Mouse (Mus musculus): ENCODE measurements around the gene Gna14.

Gene Gna14

GRCm38 (mm10) chr19:16450824-16451223 lies 15.3 kb downstream of the Gna14 start:
- no peak for DNase-seq (ENCODE audit: extremely low read depth, insufficient read length, low spot score)

DNA sequence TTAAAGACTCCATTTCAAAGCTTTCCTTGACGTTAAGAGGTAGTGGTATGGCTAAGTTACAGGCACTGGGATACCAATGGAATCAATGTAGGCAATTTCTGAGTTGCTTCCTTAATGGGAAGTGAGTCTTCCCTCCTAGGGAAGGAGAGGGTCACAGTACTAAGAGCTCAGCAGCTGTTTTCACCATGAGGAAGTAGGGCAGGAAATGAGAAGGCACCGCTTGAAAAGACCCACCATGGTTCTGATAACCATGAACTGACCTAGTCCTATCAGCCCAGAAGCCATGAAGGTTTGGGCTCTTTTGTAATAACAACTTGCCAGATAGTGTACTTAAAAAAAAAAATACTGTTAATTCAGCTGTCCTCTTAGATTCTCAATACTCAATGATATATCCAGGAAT lies 20.6 kb downstream of the Gna14 start:
- DNase-seq (ENCODE audit: extremely low read depth, insufficient read length, low spot score), result no peak

- DNase-seq (ENCODE audit: extremely low read depth, insufficient read length, low spot score), result no peak
These were observed 21.6 kb downstream of the Gna14 start for GRCm38 (mm10) chr19:16457127-16457526.

GRCm38 (mm10) chr19:16459317-16459716 lies 23.8 kb downstream of the Gna14 start:
- no peak for DNase-seq (ENCODE audit: extremely low read depth, insufficient read length, low spot score)

DNA sequence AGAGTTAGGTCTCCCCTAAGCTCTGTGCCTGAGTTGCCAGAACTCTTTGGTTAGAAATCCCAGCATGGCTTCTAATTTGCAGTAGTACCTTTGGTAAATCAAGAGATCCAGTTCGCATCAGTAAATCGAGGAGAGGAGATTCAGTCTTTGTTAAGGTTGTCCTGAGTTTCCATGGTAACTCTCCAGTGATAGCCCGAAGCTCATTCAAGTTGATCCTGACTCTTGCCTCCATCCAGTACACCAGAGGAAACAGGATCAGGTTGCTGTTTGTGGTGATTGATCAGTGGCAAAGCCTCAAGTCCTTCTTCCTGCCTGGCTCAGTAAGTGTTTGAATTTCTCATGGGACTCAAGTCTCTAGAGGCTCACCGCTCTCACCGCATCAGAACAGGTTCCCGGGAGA lies 24.7 kb downstream of the Gna14 start:
- no peak for DNase-seq (ENCODE audit: extremely low read depth, insufficient read length, low spot score)

DNA sequence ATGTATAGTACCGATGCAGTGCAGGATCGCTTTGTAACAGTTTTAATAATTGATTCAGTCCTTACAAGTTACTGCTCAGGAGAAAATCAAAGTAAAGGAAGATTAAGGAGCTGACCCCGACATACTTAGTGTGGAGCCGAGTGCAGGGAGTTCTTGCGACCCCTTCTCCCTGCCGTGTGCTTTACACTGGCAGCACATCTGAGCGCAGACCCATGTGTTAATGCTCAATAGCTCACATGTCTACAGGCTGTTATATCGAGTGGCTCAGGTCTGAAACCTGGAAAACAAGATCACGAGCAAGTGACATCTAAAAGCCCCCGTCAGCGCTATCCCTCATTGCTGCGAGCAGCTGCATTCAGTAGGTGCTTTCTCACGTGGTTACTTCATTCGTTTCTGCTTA lies 25.3 kb downstream of the Gna14 start:
- DNase-seq (ENCODE audit: extremely low read depth, insufficient read length, low spot score), result no peak

- no peak for DNase-seq (ENCODE audit: extremely low read depth, insufficient read length, low spot score)
These were observed 26.9 kb downstream of the Gna14 start for GRCm38 (mm10) chr19:16462461-16462860.

DNA sequence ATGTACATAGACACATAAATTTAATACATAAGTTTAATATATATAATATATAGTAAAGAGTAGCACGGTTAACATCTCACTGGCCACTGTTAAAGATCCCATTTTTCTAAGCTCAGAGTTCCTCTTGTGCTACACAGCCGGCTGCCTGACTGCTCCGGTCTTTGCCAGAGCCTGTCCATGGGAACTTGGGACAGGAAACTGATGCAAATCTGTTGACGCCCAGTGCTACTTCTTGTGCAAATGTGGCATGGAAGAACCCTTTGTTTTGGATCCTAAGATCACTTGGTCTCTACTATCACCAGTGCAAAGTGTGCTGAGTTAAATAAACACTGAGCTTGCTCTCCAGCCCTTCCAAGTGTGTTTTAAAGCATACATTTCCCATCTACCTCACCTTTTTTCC lies 29.2 kb downstream of the Gna14 start:
- DNase-seq (ENCODE audit: extremely low read depth, insufficient read length, low spot score), result no peak

DNA sequence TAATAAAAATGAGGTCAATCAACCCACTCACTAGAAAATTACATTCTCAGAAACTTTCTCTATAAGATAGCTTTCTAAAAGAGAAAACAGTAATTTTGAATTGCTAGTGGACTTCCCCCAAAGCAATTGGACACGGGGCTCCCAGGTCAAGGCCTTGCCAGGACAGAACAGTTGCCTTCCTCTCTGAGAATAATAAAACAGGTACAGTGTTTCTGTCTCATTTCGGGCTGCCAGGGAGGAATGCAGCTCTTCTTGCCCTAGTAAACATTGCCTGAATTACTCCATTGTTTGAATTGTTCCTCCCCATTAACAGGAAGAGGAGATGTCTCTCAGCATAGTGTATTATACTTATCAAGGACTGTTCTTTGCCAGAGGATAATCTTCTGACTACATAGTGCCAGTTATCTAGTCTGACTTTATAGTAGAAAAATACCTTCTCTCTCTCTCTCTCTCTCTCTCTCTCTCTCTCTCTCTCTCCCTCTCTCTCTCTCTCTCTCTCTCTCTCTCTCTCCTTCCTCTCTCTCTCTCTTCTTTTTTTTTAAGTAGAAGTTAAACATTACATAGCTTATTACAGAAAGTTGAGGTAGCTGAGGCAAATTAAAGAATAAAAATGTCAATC lies 33.3 kb downstream of the Gna14 start:
- DNase-seq (ENCODE audit: extremely low read depth, insufficient read length, low spot score), result no peak

DNA sequence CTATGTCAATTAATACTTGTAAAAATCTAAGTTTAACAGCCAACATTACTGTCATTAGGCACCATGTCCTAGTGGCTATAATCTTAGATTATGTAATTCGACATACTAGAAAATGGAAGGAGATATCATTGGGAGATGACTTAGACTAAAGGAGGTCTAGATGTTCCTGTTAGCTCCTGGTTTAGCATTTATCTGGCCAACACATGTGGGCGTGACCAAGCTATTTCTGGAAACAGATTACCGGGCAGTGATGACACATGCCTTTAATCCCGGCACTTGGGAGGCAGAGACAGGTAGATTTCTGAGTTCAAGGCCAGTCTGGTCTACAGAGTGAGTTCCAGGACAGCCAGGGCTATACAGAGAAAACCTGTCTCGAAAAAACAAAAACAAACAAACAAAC lies 37.1 kb downstream of the Gna14 start:
- no peak for DNase-seq (ENCODE audit: extremely low read depth, insufficient read length, low spot score)

DNA sequence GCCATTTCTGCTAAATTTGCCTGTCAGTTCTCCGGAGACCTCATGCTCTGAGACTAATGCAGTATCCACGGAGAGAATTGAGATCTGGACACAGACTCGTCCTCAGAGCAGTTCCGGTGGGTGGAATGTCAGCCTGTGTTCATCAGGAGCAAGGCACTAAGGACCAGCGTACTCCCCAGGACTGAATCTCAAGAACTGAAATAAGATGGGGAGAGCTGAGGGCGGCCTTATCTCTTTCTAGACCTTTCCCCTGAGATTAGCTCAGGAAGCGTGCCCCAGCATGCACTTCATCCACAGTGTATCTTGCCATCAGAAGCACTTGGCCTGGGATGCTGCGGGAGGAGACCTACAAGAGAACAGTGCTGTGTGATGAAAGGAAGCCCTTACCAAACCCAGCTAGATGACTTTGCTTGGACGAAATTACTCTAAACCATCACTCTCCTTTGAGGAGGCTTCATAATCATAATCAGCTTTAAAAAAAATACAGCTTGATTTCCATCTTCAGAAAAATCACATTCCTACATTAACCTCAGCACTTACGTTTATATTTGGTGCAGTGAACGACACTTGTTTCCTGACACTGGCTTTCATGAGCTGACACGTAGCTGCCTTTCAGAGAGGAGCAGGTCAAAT lies 41.9 kb downstream of the Gna14 start:
- no peak for DNase-seq (ENCODE audit: extremely low read depth, insufficient read length, low spot score)

- no peak for DNase-seq (ENCODE audit: extremely low read depth, insufficient read length, low spot score)
These were observed 42.6 kb downstream of the Gna14 start for GRCm38 (mm10) chr19:16478186-16478607.

DNA sequence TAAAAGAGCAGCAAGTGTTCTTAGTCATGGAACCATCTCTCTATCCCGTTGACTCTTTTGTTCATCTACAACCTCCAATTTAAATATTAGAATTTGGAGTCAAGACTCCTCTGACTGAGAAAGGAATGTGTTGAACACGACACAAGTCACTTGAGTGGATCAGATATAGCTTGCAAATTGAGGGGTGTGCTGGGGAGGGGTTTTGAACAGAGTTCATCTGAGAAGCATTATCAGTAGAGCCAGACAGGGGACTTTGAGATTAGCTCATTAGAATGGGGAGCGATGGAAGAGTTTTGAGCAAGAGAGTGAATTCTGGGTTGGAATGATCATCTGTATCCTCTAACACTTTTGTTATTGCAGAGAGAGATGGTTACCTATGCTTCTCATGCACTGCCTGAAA lies 46.5 kb downstream of the Gna14 start:
- DNase-seq (ENCODE audit: extremely low read depth, insufficient read length, low spot score), result no peak

DNA sequence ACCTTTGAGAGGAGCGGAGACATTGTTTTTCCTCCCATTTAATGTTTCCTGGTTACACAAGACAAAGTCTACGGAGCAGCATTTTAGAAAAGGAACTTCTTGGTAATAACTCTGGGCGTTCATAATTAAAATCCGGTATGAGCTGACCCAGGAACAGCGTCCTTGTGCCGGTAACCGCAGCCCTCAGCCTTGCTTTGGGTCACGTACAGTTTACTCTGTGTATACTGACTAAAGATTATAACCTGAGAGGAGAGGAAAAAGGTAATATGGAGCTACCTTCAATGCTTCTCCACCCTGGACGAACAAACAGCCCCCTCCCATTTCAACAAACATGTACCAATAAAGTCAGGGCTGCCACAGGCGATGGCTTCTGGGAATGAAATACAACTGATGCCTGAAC lies 48.7 kb downstream of the Gna14 start:
- no peak for DNase-seq (ENCODE audit: extremely low read depth, insufficient read length, low spot score)

GRCm38 (mm10) chr19:16484671-16485070 lies 49.1 kb downstream of the Gna14 start:
- DNase-seq (ENCODE audit: extremely low read depth, insufficient read length, low spot score), result no peak

GRCm38 (mm10) chr19:16490756-16491155 lies 55.2 kb downstream of the Gna14 start:
- DNase-seq (ENCODE audit: extremely low read depth, insufficient read length, low spot score), result no peak

GRCm38 (mm10) chr19:16491497-16491896 lies 55.9 kb downstream of the Gna14 start:
- no peak for DNase-seq (ENCODE audit: extremely low read depth, insufficient read length, low spot score)

DNA sequence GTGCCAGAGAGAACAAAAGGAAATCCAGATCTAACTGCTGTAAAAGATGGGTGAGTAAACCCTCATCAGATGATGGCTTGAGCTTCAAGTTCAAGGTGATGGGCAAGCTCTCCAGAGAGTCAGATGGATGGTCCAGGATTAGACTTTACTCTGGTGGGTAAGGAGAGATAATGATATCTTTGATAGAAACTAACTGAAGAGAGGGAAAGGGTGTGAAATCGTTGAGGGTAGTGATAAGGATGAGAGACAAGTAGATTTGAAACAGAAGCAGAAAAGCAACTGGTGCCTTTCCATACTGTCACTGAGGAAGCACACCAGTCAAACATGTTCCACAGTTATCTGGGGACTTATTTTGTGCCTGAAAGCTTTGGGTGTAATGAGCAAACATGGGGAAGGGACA lies 56.9 kb downstream of the Gna14 start:
- no peak for DNase-seq (ENCODE audit: extremely low read depth, insufficient read length, low spot score)

DNA sequence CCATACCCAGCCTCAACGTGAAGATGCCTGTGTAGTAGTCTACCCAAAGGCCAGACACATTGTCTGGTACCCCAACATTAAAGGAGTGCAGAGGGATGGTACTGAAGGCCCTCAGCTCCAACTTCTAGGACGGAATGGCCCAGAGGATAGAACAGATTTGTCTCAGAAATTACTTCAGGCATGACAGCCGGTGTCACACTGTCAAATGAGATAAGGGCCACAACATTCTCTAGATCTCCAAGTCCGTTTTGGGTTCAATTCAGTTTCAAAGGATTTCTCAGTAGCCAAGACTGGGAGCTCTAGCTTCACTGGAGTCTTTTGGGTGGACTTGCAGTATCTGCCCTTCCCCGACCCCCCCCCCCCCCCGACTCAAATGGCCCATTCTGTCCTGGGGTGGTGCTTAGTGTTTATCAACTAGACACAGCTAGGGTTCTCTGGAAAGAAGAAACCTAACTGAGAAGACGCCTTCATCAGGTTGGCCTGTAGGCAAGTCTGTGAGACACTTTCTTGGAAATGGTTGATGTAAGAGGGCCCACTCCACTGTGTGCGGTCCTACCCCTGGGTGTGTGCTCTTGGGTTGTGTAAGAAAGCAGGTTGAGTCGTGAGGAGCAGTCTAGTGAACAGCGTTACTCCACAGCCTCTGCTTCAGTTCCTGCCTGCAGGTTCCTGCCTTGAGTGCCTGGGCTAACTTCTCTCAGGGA lies 59.4 kb downstream of the Gna14 start:
- no peak for DNase-seq (ENCODE audit: extremely low read depth, insufficient read length, low spot score)

DNA sequence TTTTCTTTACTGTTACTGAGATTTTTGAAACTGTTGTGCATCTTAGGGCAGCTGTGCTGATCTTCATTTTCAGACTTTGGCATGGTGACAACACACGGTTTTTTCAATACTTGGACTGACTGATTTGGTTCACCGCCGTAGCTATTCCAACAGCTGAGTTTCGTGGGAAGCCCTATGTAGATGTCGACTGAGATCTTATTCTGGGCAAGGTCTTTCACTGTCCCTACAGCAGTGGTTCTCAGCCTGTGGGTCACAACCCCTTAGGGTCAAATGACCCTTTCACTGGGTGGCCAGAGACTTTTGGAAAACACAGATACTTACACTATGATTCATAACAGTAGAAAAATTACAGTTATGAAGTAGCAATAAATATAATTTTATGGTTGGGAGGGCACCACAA lies 60.5 kb downstream of the Gna14 start:
- no peak for DNase-seq (ENCODE audit: extremely low read depth, insufficient read length, low spot score)

DNA sequence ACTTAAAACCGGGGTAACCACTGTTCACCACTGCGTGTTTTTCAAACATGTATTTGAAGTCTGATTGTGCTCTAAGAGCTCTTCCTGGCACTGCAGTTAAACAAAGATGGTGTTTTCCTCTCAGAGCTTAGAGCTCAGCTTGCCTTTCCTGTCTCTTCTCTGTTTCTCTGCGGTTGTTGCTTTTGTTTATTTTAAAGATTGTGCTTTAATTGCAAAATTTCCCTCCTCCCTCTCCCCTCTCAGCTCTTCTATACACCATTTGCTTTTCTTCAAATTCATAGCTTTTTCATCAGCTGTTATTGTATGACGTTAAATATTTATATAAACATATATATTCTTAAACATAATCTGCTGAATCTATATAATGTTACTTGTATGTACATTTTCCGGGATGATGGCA lies 66.5 kb downstream of the Gna14 start:
- DNase-seq (ENCODE audit: extremely low read depth, insufficient read length, low spot score), result no peak

GRCm38 (mm10) chr19:16506711-16507364 lies 71.3 kb downstream of the Gna14 start:
- DNase-seq (ENCODE audit: extremely low read depth, insufficient read length, low spot score), result no peak
